Mouse (Mus musculus) forebrain, embryonic 13.5 days (tissue): ENCODE measurements around the gene Rad23a. TPM values are rescaled to one million over a fixed set of nuclear protein-coding genes. Genes with fewer than 3 reads are reported as not detected.

Source experiments
- ATAC-seq: fragments of 200-750 bp; cut with Nextera tagmentation; 2 replicates; pipeline ENCODE4 v1.8.0; 2017
- H3K27ac ChIP-seq: fragments of 300-500 bp; sonication (generic); 2 replicates; pipeline ENCODE4 v1.5.1; 2015; ENCODE audit warnings: inconsistent platforms, mild to moderate bottlenecking, moderate library complexity
- H3K27me3 ChIP-seq: fragments of 300-500 bp; sonication (generic); 2 replicates; pipeline ENCODE4 v1.6.1; 2015; ENCODE audit warnings: mild to moderate bottlenecking, inconsistent platforms
- H3K36me3 ChIP-seq: fragments of 300-500 bp; sonication (generic); 2 replicates; pipeline ENCODE4 v1.6.1; 2015; ENCODE audit warnings: mild to moderate bottlenecking, inconsistent platforms; ENCODE audit not compliant: poor library complexity, severe bottlenecking
- H3K4me1 ChIP-seq: fragments of 300-500 bp; sonication (generic); 2 replicates; pipeline ENCODE4 v1.6.1; 2015; ENCODE audit warnings: inconsistent platforms
- H3K4me2 ChIP-seq: fragments of 300-500 bp; sonication (generic); 2 replicates; pipeline ENCODE4 v1.6.1; 2015; ENCODE audit warnings: inconsistent platforms, mild to moderate bottlenecking, moderate library complexity
- H3K4me3 ChIP-seq: fragments of 300-500 bp; sonication (generic); 2 replicates; pipeline ENCODE4 v1.5.1; 2015; ENCODE audit warnings: mild to moderate bottlenecking, inconsistent platforms
- H3K9ac ChIP-seq: fragments of 300-500 bp; sonication (generic); 2 replicates; pipeline ENCODE4 v1.6.1; 2015; ENCODE audit warnings: mild to moderate bottlenecking, inconsistent platforms
- H3K9me3 ChIP-seq: fragments of 300-500 bp; sonication (generic); replicated peaks from 2 replicates; pipeline ENCODE4 v1.6.1; 2016; ENCODE audit warnings: inconsistent platforms
- WGBS: fragments of 180-500 bp; shearing (Covaris S2); methylation state at CpG from one replicate; pipeline ENCODE4 v1.1.7; 2015; 5-methylcytosine and 5-hydroxymethylcytosine counted together
- polyA plus RNA-seq: library from polyadenylated mRNA; unstranded; fragments of >200 nt; fragmentation: Nextera tagmentation; extraction: Ambion mirVana; gene quantifications from 2 replicates; pipeline ENCODE4 v1.2.1, GENCODE M21; 2015

The Rad23a gene
- 93.9 and 114 TPM in 2 replicates for polyA plus RNA-seq

DNA sequence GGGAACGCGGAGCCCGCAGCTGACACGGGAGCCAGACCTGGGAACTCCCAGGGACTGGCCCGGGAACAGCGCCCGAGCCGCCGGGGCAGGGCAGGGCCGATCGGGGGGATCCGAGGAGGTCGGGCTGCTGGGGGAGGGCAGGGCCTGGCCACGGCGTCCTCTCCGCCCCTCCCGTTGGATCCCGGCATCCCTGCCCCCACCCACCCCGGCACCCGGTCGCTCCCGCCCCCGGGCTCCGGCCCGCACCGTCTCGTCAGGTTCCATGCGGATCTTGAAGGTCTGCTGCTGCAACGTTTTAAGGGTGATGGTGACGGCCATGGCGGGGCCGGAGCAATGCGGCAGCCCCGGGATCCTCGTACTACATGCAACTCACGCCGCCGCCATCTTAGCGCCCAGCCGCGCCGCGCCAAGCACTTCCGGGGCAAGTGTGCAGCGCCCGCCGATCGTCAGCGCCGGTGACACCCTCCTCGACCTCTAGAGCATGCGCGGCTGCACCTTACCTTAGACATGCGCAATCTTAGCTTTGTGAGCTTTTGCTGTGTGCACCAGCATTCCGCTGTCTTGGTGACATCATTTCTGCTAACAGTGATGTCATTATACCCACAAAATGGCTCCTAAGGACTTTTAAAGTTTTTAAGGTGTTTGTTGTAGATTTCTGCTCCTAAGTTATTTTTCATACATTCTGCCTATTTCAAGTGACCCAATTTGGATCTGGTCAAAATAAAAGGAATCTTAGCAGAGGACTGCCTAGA is at the start of gene Rad23a:
TSS of gene Rad23a (minus strand) at position 418 of the 752 bp plus-strand sequence.
- no peaks in the 10 kb centered on the region for H3K9me3 ChIP-seq
- peaks cover 75% of the 10 kb centered on the region for H3K36me3 ChIP-seq
- H3K4me2 ChIP-seq = peak within 1 kb of the TSS; percentile 81
- H3K9ac ChIP-seq = peak within 1 kb of the TSS; percentile 95
- peak within 1 kb of the TSS; percentile 86 for H3K27ac ChIP-seq
- ATAC-seq = peak; percentile 97
- H3K4me1 ChIP-seq = peaks cover 60% of the 10 kb centered on the region
- no peaks in the 10 kb centered on the region for H3K27me3 ChIP-seq
- WGBS = under 1% methylated on average over 55 of the region's 55 CpGs
- peak within 1 kb of the TSS; percentile 92 for H3K4me3 ChIP-seq

DNA sequence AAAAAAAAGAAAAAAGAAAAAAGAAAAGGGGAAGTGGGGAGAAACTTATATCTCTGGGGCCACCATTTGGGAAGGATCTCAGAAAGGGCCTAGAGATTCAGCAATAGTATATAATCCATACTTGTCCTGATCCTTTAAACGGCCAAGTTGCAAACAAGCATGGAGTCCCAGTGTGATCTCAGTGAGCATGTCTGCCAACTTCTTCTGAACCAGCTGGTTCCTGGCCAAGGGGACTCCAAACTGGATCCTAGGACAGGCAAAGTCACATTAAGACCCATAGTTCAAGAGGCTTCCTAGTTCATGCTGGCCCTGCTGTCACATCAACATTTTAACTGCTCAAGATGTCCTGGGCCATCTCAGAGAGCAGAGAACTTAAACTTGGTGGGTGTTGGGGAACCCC is 48.7 kb upstream of the Rad23a start:
- no peaks in the 10 kb centered on the region for H3K9me3 ChIP-seq
- ATAC-seq = no peak
- no peak overlapping the region for H3K4me2 ChIP-seq
- no peak overlapping the region for H3K27ac ChIP-seq
- H3K4me1 ChIP-seq = peaks cover 15% of the 10 kb centered on the region
- H3K9ac ChIP-seq = no peak overlapping the region
- no peak overlapping the region for H3K4me3 ChIP-seq
- 89% methylated on average over 1 of the region's 1 CpGs for WGBS
- peaks cover 60% of the 10 kb centered on the region for H3K36me3 ChIP-seq
- H3K27me3 ChIP-seq = no peaks in the 10 kb centered on the region

DNA sequence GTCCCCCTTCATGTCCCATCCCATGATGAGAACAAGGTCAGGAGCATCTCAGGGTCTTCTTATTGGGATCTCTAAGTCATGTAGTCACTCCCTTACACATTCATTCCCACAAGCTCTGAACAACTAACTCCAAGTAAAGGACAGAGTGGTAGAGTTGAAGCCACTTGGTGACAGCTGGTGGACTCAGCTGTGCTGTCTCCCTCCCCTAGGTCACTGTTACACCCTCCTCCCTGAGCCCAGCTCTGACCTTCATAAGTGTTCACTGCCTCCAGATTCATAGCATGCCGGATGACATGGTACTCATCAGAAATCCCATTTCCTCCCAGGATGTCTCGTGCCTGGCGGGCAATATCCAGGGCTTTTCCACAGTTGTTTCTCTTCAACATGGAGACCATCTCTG is 47.8 kb upstream of the Rad23a start:
- H3K9me3 ChIP-seq = no peaks in the 10 kb centered on the region
- H3K4me3 ChIP-seq = no peak overlapping the region
- H3K27me3 ChIP-seq = no peaks in the 10 kb centered on the region
- WGBS = 95% methylated on average over 3 of the region's 3 CpGs
- no peak overlapping the region for H3K4me2 ChIP-seq
- no peak overlapping the region for H3K27ac ChIP-seq
- H3K9ac ChIP-seq = no peak overlapping the region
- H3K4me1 ChIP-seq = peaks cover 11% of the 10 kb centered on the region
- peaks cover 60% of the 10 kb centered on the region for H3K36me3 ChIP-seq
- no peak for ATAC-seq

DNA sequence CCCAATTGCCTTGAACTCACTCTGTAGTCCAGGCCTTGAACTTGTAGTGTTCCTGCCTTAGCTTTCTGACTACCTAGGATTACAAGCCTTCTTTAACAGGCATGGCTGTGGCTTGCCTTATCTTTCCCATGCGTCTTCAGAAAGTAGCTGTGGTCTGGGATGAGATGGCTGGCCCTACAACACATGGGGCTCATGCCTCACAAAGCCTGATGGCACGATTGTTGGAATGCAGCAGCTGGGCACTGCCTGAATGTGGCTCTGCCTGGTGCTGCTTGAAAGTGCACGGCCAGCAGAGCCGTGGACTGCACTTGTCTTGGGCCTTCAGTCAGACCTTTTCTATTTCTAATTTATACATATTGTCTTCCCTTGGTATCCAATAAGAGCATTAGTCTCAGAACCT is 44.3 kb upstream of the Rad23a start:
- no peak for ATAC-seq
- Histone ChIP-seq H3K4me2 (no peak overlapping the region), H3K36me3 (peaks cover 43% of the 10 kb centered on the region), H3K27ac (no peak overlapping the region), H3K4me1 (no peaks in the 10 kb centered on the region), H3K9ac (no peak overlapping the region), H3K9me3 (no peaks in the 10 kb centered on the region), H3K4me3 (no peak overlapping the region), H3K27me3 (no peaks in the 10 kb centered on the region)
- 89% methylated on average over 4 of the region's 4 CpGs for WGBS

DNA sequence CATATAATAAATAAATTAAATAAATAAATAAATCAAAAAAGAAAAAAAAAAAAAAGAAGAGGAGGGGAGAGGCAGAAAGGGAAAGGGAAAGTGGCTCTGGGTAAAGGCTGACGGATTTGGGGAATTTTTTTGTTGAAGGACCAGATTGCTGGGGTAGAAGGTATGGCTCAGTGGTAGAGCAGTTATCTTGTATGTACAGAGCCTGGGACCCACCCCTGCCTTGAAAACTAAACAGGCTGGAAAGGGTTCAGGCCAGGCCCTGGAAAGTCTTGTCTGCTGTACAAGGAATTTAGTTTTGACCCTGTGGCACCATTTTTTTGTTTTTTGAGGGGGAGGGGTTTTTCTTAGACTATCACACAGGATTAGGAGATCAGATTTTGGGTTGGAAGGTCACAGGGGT is 38.5 kb upstream of the Rad23a start:
- ATAC-seq = no peak
- H3K4me2 ChIP-seq = no peak overlapping the region
- H3K27ac ChIP-seq = no peak overlapping the region
- no peaks in the 10 kb centered on the region for H3K9me3 ChIP-seq
- H3K4me3 ChIP-seq = no peak overlapping the region
- no peaks in the 10 kb centered on the region for H3K36me3 ChIP-seq
- H3K27me3 ChIP-seq = no peaks in the 10 kb centered on the region
- 69% methylated on average over 1 of the region's 1 CpGs for WGBS
- no peak overlapping the region for H3K9ac ChIP-seq
- peaks cover 15% of the 10 kb centered on the region for H3K4me1 ChIP-seq

DNA sequence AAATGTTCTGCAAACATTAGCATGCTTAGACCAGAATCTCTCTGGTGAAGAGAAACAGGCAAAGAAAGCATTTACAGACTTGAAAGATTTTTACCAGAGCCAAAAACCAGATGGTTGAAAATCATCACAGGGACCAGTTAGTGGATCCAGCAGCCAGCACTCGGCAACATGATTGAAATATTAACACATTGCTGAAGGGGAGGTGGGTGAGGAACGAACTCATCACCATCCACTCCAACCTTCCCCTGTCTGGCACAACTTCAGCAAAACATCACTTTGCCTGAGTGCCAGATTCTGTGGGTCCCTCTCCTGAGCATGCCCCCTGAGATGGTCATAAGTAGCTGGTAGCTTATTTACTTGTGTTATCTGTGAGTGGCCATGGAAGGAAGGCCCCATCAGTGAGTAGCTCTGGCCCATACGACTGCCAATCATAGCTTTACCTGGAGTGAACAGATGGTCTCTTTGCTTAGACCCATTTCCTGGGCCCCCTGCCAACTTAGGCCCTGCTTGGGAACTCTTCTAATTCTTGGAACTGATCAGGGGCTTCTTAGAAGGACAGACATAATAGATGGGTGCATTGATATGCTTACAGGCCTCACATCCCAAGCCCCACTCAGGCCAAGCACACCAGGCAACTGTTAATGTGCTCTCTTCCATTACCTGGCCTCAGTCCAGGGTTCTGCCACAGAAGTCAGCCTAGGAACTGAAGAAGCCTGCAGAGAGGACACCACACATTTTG is 37.0 kb upstream of the Rad23a start:
- no peak overlapping the region for H3K4me3 ChIP-seq
- no peaks in the 10 kb centered on the region for H3K9me3 ChIP-seq
- peak overlapping the region; percentile 63 for H3K27ac ChIP-seq
- no peak overlapping the region for H3K9ac ChIP-seq
- no peak overlapping the region for H3K4me2 ChIP-seq
- 59% methylated on average over 3 of the region's 3 CpGs for WGBS
- H3K27me3 ChIP-seq = 0 out of 2 replicates have a peak, but pooled peaks cover 4% of the 10 kb centered on the region
- peak; percentile 57; the same call in 1 of the 2 replicates for ATAC-seq
- peaks cover 25% of the 10 kb centered on the region for H3K4me1 ChIP-seq
- H3K36me3 ChIP-seq = no peaks in the 10 kb centered on the region

DNA sequence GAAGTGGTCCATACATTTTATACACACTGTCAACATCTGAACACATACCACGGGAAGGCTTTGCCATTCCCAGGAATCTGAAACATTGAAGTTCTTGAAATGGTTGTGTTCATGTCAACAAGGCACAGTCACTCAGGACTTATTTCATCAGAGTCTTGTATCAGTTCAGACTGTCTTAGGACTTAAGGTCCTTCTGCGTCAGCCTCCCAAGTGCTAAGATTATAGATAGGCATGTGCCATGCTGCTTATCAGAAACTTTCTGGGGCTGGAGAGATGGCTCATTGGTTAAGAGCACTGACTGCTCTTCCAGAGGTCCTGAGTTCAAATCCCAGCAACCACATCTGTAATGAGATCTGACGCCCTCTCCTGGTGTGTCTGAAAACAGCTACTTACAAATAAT is 33.9 kb upstream of the Rad23a start:
- Histone ChIP-seq H3K9me3 (no peaks in the 10 kb centered on the region), H3K36me3 (peaks cover 11% of the 10 kb centered on the region), H3K4me3 (no peak overlapping the region), H3K9ac (no peak overlapping the region), H3K4me2 (no peak overlapping the region), H3K27ac (no peak overlapping the region), H3K4me1 (peaks cover 33% of the 10 kb centered on the region), H3K27me3 (0 out of 2 replicates have a peak, but pooled peaks cover 6% of the 10 kb centered on the region)
- ATAC-seq = no peak
- WGBS = 87% methylated on average over 3 of the region's 3 CpGs

DNA sequence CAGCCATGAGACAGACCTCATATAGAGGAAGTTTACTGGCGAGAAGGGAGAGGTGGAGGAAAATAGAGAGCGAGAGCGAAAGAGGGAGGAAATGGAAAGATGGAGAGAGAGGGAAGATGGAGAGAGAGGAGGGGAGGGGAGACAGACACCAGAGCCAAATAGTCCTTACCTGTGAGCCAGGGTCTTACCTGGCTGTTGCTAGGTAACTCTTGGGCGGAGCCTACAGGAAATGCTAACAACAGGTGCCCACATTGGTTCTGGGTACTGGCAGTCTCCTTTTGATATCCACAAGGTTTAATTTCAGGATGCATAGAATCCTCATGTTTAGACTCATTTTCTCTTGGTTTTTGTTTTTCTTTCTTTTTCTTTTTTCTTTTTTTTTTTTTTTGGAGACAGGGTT is 32.6 kb upstream of the Rad23a start:
- peaks cover 24% of the 10 kb centered on the region for H3K36me3 ChIP-seq
- no peaks in the 10 kb centered on the region for H3K9me3 ChIP-seq
- H3K9ac ChIP-seq = no peak overlapping the region
- 67% methylated on average over 4 of the region's 4 CpGs for WGBS
- peaks cover 33% of the 10 kb centered on the region for H3K4me1 ChIP-seq
- H3K4me2 ChIP-seq = peak overlapping the region; percentile 82
- H3K4me3 ChIP-seq = peak overlapping the region; percentile 45
- no peak for ATAC-seq
- H3K27me3 ChIP-seq = 0 out of 2 replicates have a peak, but pooled peaks cover 6% of the 10 kb centered on the region
- H3K27ac ChIP-seq = no peak overlapping the region

DNA sequence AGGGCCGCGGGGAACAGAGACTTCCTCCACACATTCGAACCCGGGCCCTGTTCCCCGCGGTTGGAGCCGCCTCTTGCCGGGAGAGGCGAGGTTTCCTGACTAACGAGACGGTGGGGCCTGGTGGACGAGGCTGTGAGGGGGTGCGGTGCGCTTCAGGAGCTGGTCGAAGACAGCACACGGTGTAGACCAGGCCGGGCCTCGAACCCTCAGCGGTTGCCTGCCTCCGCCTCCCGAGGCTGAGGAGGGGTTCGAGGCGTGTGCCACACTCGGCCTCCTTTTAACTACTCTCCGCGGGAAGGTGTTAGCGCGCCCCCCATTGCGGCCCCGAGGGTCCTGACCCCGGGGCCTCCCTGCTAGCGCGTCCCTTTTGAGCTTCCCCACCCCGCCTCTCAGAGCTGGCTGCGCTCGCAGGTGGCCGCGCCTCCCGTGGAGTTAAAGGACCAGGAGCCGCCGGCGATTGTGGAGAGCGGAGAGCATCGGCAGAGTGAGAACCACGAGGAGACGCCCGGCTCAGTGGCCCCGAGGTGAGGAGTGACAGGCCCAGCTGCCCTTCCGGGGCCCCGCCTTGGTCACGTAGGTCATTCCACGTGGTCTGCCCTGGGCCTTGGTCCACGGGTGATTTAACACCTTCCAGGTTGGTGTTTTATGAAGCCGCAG is 32.0 kb upstream of the Rad23a start:
- H3K27ac ChIP-seq = no peak overlapping the region
- H3K27me3 ChIP-seq = 0 out of 2 replicates have a peak, but pooled peaks cover 6% of the 10 kb centered on the region
- peak overlapping the region; percentile 45 for H3K4me3 ChIP-seq
- H3K36me3 ChIP-seq = peaks cover 30% of the 10 kb centered on the region
- 3% methylated on average over 54 of the region's 54 CpGs for WGBS
- peak overlapping the region; percentile 82 for H3K4me2 ChIP-seq
- H3K9ac ChIP-seq = peak overlapping the region; percentile 65
- peaks cover 28% of the 10 kb centered on the region for H3K4me1 ChIP-seq
- peak; percentile 66 for ATAC-seq
- no peaks in the 10 kb centered on the region for H3K9me3 ChIP-seq

DNA sequence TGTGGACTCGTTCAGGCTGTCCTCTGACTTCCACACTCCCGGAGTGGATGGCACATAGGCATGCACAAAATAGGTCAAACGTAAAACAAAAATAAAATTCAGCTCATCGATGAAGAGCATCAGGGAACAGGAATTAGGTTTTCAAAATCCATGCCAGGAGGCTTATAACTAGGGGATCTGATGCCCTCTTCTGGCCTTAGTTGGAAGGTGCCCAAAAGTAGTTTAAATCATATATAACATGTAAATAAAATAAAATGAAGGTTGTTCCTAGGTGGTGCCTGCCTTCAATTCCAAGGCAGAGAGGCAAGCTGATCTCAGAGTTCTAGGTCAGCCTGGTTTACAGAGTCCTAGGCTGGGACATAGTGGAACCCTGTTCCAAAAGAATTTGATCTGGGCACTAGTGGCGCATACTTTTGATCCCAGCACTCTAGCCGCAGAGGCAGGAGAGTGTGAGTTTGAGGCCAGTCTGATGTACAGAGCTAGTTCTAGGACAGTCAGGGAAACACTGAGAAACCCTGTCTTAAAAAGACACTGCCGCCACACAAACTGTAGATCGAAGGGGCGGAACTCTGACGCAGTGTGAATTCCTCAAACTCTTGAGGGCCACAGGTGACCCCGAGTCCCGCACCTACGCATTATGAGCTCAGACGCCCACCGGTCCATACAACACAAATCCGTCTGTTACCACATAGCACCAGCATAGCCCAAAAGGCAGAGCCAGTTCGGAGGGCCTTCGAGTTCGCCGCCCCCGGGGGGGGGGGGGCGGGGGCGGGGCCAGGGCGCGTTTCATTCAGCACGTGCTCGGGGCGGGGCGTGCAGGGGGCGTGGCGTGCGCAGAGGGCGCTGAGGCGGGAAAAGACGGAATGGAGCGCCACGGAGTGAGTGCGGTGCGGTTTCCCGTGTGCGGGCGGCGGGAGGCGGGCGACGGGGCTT is 31.2 kb upstream of the Rad23a start, which contains the start of gene Syce2:
TSS of gene Syce2 (plus strand) at position 736 of the 933 bp plus-strand sequence.
- H3K9me3 ChIP-seq = no peaks in the 10 kb centered on the region
- peak within 1 kb of the TSS; percentile 82 for H3K4me2 ChIP-seq
- no peak within 1 kb of the TSS for H3K27ac ChIP-seq
- H3K36me3 ChIP-seq = peaks cover 38% of the 10 kb centered on the region
- ATAC-seq = peak; percentile 73
- peaks cover 21% of the 10 kb centered on the region for H3K4me1 ChIP-seq
- 16% methylated on average over 45 of the region's 46 CpGs for whole genome bisulfite sequencing
- H3K4me3 ChIP-seq = peak within 1 kb of the TSS; percentile 45
- H3K27me3 ChIP-seq = 0 out of 2 replicates have a peak, but pooled peaks cover 6% of the 10 kb centered on the region
- H3K9ac ChIP-seq = peak within 1 kb of the TSS; percentile 65

DNA sequence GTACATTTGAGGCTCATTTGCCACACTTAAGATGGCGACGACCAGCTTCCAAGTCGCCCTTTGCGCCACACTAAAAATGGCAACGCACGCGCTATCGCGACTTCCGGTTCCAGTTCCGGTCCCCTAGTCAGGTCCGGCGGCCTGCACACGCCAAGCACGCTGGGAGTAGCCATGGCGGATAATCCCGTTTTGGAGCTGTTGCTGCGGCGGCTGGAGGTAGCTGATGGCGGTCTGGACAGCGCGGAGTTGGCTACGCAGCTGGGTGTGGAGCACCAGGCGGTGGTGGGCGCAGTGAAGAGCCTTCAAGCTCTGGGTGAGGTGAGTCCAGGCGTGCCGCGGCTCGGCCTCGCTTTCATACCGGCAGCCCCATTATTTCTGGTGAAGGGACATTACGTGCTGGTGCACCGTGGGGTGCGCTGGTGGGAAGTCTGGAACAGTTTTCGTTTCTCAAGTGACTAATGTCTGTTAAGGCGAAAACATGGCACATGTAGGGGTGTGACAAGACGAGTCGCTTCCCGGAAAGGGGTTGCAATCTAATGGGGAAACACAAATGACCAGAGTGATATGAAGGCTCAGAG is 16.5 kb upstream of the Rad23a start, which contains the start of gene Farsa:
TSS of gene Farsa (plus strand) at position 126 of the 578 bp plus-strand sequence.
- H3K27ac ChIP-seq = peak within 1 kb of the TSS; percentile 48
- peak; percentile 94 for ATAC-seq
- peak within 1 kb of the TSS; percentile 89 for H3K9ac ChIP-seq
- peaks cover 30% of the 10 kb centered on the region for H3K36me3 ChIP-seq
- H3K4me2 ChIP-seq = peak within 1 kb of the TSS; percentile 95
- no peaks in the 10 kb centered on the region for H3K27me3 ChIP-seq
- H3K9me3 ChIP-seq = no peaks in the 10 kb centered on the region
- H3K4me3 ChIP-seq = peak within 1 kb of the TSS; percentile 93
- WGBS = under 1% methylated on average over 39 of the region's 39 CpGs
- peaks cover 15% of the 10 kb centered on the region for H3K4me1 ChIP-seq
